Mouse (Mus musculus): ENCODE measurements around the gene Acot7. TPM values are rescaled to one million over a fixed set of nuclear protein-coding genes. Genes with fewer than 3 reads are reported as not detected.
A peak's percentile ranks its signal among the peaks of the same experiment; 100 is the strongest.

Gene Acot7
- polyA plus RNA-seq, 1 experiment from 2014 or later: 73.9 TPM

DNA sequence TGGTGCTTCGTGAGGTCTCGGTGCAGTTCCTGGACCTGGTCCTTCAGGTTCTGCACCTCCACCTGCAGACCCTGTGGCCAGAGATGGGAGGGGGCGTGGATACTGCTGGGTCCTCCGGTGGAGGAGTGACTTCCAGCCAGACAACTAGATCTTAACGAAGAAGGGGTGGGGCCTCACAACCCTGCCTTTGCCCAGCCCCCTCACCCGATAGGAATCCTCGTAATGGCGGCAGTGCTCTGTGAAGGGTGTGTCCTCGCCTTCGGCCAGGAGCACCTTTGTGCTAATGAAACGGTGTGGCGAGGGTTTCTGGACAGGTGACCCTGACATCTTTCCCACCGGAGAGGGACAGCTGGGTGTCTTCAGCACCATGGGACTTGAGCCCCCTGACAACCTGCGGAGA is 134.3 kb downstream of the Acot7 start:
- H3K27me3 ChIP-seq (replicated peaks): peaks cover 71% of the 10 kb centered on the region
- H3K9ac ChIP-seq: no peak overlapping the region
- H3K4me1 ChIP-seq: peaks cover 47% of the 10 kb centered on the region
- no peak overlapping the region for H3K27ac ChIP-seq (replicated peaks)
- peak overlapping the region; percentile 47; the same call in 1 of the 2 replicates for H3K4me3 ChIP-seq
- 22% methylated on average over 14 of the region's 14 CpGs for WGBS
- H3K9me3 ChIP-seq: no peaks in the 10 kb centered on the region
- H3K4me2 ChIP-seq: peak overlapping the region; percentile 74
- H3K36me3 ChIP-seq: peaks cover 56% of the 10 kb centered on the region
- ATAC-seq (ENCODE audit: extremely low read depth, insufficient number of reproducible peaks, low FRiP score, low TSS enrichment): no peak

DNA sequence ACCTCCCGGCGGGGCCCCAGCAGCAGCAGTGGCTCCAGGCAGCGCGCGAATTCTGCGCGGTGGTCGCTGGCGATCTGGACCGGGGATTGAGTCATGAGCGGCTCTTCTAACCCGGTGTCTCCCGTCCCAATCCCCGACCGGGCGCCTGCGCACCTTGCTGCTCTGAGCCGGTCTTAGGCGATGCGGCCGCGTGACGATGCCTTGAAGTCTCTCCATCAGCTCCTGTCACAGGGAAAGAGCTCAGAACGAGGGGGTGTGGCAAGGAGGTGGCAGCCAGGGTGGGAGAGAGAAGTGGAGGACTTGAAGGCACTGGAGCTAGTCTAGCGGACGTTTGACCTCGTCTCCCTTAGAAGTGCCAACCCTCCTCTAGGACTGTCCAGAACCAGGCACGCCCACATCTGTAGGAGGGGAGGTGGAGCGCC is 135.3 kb downstream of the Acot7 start:
- peaks cover 74% of the 10 kb centered on the region for H3K27me3 ChIP-seq (replicated peaks)
- H3K9me3 ChIP-seq: no peaks in the 10 kb centered on the region
- no peak for ATAC-seq (ENCODE audit: extremely low read depth, insufficient number of reproducible peaks, low FRiP score, low TSS enrichment)
- WGBS: 2% methylated on average over 29 of the region's 29 CpGs
- H3K4me2 ChIP-seq: peak overlapping the region; percentile 74
- peak overlapping the region; percentile 47 for H3K4me3 ChIP-seq
- H3K4me1 ChIP-seq: peaks cover 51% of the 10 kb centered on the region
- no peak overlapping the region for H3K27ac ChIP-seq (replicated peaks)
- peaks cover 45% of the 10 kb centered on the region for H3K36me3 ChIP-seq
- peak overlapping the region; percentile 71 for H3K9ac ChIP-seq

DNA sequence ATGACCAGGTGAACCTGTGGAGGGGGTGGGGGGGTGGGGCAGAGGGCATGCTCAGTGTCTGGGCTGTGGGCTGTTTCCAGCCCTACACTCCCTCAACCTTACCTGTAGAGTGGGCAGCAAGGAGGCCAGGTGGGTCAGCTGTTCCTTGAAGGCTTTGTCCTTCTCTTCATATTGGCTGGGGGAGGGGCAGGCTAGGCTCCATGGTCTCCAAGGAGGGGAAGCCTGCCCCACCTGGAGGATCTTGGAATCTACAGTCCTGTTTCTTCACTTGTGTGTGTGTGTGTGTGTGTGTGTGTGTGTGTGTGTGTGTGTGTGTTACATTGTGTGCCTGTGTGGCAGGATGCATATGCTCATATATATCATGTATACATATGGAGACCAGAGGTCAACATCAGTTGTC is 136.0 kb downstream of the Acot7 start:
- Histone ChIP-seq H3K4me2 (peak overlapping the region; percentile 74), H3K27me3 (replicated peaks) (peaks cover 77% of the 10 kb centered on the region)

DNA sequence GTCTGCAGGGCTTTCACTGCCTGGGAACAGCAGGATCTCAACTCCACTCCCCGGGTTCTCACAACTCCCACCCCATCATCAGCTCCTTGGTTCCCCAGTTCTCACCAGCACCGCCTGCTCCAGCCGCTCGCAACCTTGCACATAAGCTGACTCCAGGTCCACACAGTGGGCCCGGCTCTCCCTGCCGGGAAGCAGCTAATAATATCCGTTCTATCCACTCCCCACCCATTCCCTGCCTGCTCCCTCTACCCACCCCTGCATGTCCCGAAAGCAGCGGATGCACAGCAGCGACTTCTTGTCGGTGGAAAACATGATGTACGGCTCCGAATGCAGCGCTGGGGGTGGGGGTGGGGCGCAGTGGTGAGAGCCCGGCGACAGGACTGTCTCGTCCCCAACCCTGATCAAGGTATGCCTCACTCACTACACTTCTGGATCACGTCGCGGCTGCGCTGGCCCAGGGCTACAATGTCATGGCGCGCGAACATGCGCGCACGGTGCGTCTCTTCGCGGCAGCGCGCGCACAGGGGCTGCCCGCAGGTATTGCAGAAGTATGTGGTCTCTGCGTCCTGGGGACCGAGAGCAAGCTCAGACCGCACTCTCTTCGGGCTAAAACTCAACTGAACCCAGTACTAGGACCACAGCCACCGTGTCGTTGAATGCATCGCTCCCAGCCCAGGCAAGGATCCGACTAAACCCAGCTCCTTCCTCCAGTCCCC is 137.7 kb downstream of the Acot7 start:
- Histone ChIP-seq H3K9ac (peak overlapping the region; percentile 68), H3K9me3 (no peaks in the 10 kb centered on the region), H3K4me1 (peaks cover 59% of the 10 kb centered on the region), H3K4me3 (peak overlapping the region; percentile 56), H3K27me3 (replicated peaks) (peaks cover 68% of the 10 kb centered on the region), H3K27ac (replicated peaks) (0 out of 2 replicates have a peak overlapping the region, but pooled peaks have one; percentile 12), H3K36me3 (peaks cover 21% of the 10 kb centered on the region), H3K4me2 (peak overlapping the region; percentile 80)
- 2% methylated on average over 43 of the region's 43 CpGs for WGBS
- no peak for ATAC-seq (ENCODE audit: extremely low read depth, insufficient number of reproducible peaks, low FRiP score, low TSS enrichment)

More for the DNA sequence above, 136.0 kb downstream of the Acot7 start:
- no peak overlapping the region; the same call in 1 of the 2 replicates for H3K9ac ChIP-seq
- no peak overlapping the region for H3K27ac ChIP-seq (replicated peaks)
- peaks cover 38% of the 10 kb centered on the region for H3K36me3 ChIP-seq
- no peak for ATAC-seq (ENCODE audit: extremely low read depth, insufficient number of reproducible peaks, low FRiP score, low TSS enrichment)
- no peaks in the 10 kb centered on the region for H3K9me3 ChIP-seq
- H3K4me3 ChIP-seq: no peak overlapping the region
- peaks cover 58% of the 10 kb centered on the region for H3K4me1 ChIP-seq

DNA sequence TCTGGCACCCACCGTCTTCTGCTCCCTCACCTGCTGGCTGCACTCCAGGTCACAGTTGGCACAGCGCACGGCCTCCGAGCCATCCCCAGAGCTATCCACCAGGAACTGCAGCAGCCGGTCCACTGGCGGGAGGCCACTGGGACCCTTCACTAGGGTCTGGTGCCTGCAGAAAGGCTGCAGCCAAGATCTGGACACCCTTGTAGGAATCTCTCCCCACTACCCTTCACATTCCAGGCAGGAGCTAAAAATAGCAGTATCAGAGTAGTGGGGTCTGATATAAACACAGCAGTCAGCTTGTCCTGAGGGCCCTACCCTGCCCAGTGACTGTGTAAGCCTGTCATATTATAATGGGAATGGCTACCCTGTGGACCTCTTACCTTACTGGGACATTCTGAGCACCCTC is 139.7 kb downstream of the Acot7 start:
- H3K9ac ChIP-seq: peak overlapping the region; percentile 81

DNA sequence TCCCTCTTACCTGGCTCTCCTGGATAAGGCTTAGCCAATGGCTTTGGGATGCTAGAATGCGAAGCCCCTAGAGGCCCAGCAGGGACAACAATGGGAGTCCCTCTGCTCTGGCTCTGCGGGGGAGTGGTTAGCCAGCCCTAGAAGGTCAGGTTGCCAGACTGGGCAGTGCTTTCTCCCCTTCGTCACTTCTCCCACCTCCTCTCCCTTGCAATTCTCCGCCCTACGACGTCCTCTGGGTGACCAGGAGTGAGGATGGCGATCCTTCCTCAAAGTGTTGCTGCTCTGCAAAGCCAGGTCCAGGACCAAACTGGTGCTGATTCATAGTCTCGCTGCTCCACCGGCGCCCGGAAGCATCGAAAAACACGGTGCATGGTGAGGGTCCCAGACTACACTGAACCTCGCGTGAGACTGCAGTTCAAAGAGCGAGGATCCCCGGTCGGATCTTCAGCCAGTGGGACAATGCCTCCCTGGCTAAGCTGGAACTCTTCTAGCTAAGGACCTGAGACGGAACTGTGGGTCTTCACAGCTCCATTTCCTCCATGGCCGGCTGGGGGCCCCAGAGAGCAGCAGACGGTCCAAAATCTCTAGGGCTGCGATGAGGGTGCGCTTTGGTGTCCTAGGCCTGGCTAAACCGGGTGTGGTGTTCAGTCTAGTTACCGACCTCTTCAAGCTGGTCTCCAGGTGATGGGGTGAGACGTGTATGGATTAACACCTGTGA is 140.7 kb downstream of the Acot7 start, which contains the start of gene Rnf207:
Gene Rnf207, minus strand, starts transcription at position 477 of the 718 bp plus-strand sequence.
- WGBS: 3% methylated on average over 26 of the region's 26 CpGs
- peak; percentile 32; the same call in 1 of the 2 replicates for ATAC-seq (ENCODE audit: extremely low read depth, insufficient number of reproducible peaks, low FRiP score, low TSS enrichment)
- H3K4me2 ChIP-seq: peak within 1 kb of the TSS; percentile 80
- peak within 1 kb of the TSS; percentile 98 for H3K27ac ChIP-seq (replicated peaks)
- H3K27me3 ChIP-seq (replicated peaks): peaks cover 38% of the 10 kb centered on the region
- H3K4me3 ChIP-seq: peak within 1 kb of the TSS; percentile 56
- H3K4me1 ChIP-seq: peaks cover 42% of the 10 kb centered on the region
- H3K9ac ChIP-seq: peak within 1 kb of the TSS; percentile 81
- no peaks in the 10 kb centered on the region for H3K9me3 ChIP-seq
- no peaks in the 10 kb centered on the region for H3K36me3 ChIP-seq

More for the DNA sequence above, 139.7 kb downstream of the Acot7 start:
- Histone ChIP-seq H3K9me3 (no peaks in the 10 kb centered on the region), H3K4me2 (peak overlapping the region; percentile 80), H3K27ac (replicated peaks) (peak overlapping the region; percentile 98), H3K36me3 (0 out of 2 replicates have a peak, but pooled peaks cover 3% of the 10 kb centered on the region), H3K27me3 (replicated peaks) (peaks cover 49% of the 10 kb centered on the region), H3K4me3 (peak overlapping the region; percentile 56), H3K4me1 (peaks cover 52% of the 10 kb centered on the region)
- WGBS: 36% methylated on average over 6 of the region's 6 CpGs
- no peak; the same call in 1 of the 2 replicates for ATAC-seq (ENCODE audit: extremely low read depth, insufficient number of reproducible peaks, low FRiP score, low TSS enrichment)

Other genes with a start within 250 kb of the Acot7 start
- gene Dnajc11, start 244.4 kb upstream of the Acot7 start, polyA plus RNA-seq (2015; fragmentation: Nextera tagmentation; extraction: Ambion mirVana): 57.1 and 59.2 TPM in 2 replicates
- gene Thap3, start 189.1 kb upstream of the Acot7 start, polyA plus RNA-seq (2015; fragmentation: Nextera tagmentation; extraction: Ambion mirVana): 26.1 and 28.0 TPM in 2 replicates
- 17.8 and 18.3 TPM in 2 replicates for gene Phf13, start 181.9 kb upstream of the Acot7 start, polyA plus RNA-seq (2015; fragmentation: Nextera tagmentation; extraction: Ambion mirVana)
- gene Klhl21, start 169.3 kb upstream of the Acot7 start, polyA plus RNA-seq (2015; fragmentation: Nextera tagmentation; extraction: Ambion mirVana): 23.2 and 25.9 TPM in 2 replicates
- 10.0 and 11.6 TPM in 2 replicates for gene Zbtb48, start 150.5 kb upstream of the Acot7 start, polyA plus RNA-seq (2015; fragmentation: Nextera tagmentation; extraction: Ambion mirVana)
- 0.11 TPM in 1 of 2 replicates, not detected in the other for gene Tas1r1, start 139.6 kb upstream of the Acot7 start, polyA plus RNA-seq (2015; fragmentation: Nextera tagmentation; extraction: Ambion mirVana)
- 17.2 and 18.1 TPM in 2 replicates for gene Nol9, start 138.8 kb upstream of the Acot7 start, polyA plus RNA-seq (2015; fragmentation: Nextera tagmentation; extraction: Ambion mirVana)
- gene Plekhg5, start 105.6 kb upstream of the Acot7 start, polyA plus RNA-seq (2015; fragmentation: Nextera tagmentation; extraction: Ambion mirVana): 11.6 and 12.7 TPM in 2 replicates
- gene Tnfrsf25, start 62.2 kb upstream of the Acot7 start, polyA plus RNA-seq (2015; fragmentation: Nextera tagmentation; extraction: Ambion mirVana): 0.73 and 0.80 TPM in 2 replicates
- 0.87 and 1.1 TPM in 2 replicates for gene Espn, start 25.8 kb upstream of the Acot7 start, polyA plus RNA-seq (2015; fragmentation: Nextera tagmentation; extraction: Ambion mirVana)
- not detected in 2 replicates for gene Hes2, start 19.3 kb upstream of the Acot7 start, polyA plus RNA-seq (2015; fragmentation: Nextera tagmentation; extraction: Ambion mirVana)
- gene Gpr153, start 96.1 kb downstream of the Acot7 start, polyA plus RNA-seq (2015; fragmentation: Nextera tagmentation; extraction: Ambion mirVana): 9.2 and 9.6 TPM in 2 replicates
- not detected in 2 replicates for gene Hes3, start 113.5 kb downstream of the Acot7 start, polyA plus RNA-seq (2015; fragmentation: Nextera tagmentation; extraction: Ambion mirVana)
- 16.8 and 19.7 TPM in 2 replicates for gene Icmt, start 119.1 kb downstream of the Acot7 start, polyA plus RNA-seq (2015; fragmentation: Nextera tagmentation; extraction: Ambion mirVana)
- 71.2 and 73.2 TPM in 2 replicates for gene Rnf207, start 140.9 kb downstream of the Acot7 start, polyA plus RNA-seq (2015; fragmentation: Nextera tagmentation; extraction: Ambion mirVana)
- gene Rpl22, start 147.6 kb downstream of the Acot7 start, polyA plus RNA-seq (2015; fragmentation: Nextera tagmentation; extraction: Ambion mirVana): 226 and 250 TPM in 2 replicates
- 0.09 and 0.29 TPM in 2 replicates for gene Chd5, start 160.5 kb downstream of the Acot7 start, polyA plus RNA-seq (2015; fragmentation: Nextera tagmentation; extraction: Ambion mirVana)

Measured in heart, embryonic 13.5 days (tissue).